Mouse (Mus musculus) erythroblast, embryonic 14.5 days (primary cell): ENCODE data around the gene Chd1l.

Source experiments
- GATA1 ChIP-seq: IDR thresholded peaks from 2 replicates; pipeline ENCODE4 v1.6.1; 2012; ENCODE audit warnings: low read length, inconsistent platforms, mixed read lengths
- TAL1 ChIP-seq: IDR thresholded peaks from 3 replicates; pipeline ENCODE4 v1.6.1; 2012; ENCODE audit warnings: low read length, inconsistent platforms, mixed read lengths

DNA sequence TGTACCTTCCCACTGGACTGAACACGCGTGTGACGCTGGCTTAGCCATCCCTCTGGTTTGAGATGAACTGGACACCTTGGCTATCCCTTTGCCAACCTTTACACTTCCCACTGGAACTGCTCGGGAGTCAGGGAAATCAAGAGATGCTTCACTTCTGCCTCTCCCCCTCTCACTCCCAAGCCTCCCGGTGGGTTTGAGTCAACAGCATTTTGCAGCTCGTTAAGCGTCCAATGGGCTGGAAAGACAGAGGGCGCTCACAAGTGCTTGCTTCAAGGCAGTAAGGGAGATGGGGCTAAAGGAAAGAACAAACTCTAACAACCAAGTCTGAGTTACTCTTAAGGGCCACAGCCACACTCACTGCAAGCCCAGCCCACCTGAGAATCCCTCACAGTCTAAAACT, 19.3 kb downstream of the Chd1l start:
- TF ChIP-seq GATA1 (no peak), TAL1 (no peak)
